Mouse (Mus musculus) retina, postnatal 1 day (tissue): Measurements from ENCODE around the gene Iars2.

Experiments
- DNase-seq: peaks from one replicate; pipeline ENCODE4 v3.0.0-alpha.2; 2012

The Iars2 gene

GRCm38 (mm10) chr1:185328721-185329610 is at the start of gene Iars2:
Gene Iars2 (minus strand): TSS chr1:185329396.
- peak; percentile 92 for DNase-seq

DNA sequence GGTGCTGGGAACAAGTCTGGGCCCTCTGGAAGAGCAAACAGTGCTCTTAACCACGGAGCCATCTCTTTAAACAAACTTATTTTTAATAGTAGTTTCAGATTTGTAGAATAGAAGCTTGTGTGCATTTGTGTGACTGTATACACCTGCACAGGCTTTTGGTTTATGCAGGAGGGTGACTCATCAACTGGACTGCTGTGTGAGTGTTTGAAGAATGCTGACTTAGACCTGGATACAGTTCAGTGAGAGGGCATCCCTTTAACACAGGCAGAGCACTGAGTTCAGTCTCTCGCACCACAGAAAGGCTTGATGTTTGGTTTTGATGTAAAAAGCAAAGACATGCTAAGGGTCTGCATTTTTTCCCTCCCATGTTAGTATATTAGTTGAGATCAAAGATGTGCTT is 48.2 kb upstream of the Iars2 start:
- no peak for DNase-seq

DNA sequence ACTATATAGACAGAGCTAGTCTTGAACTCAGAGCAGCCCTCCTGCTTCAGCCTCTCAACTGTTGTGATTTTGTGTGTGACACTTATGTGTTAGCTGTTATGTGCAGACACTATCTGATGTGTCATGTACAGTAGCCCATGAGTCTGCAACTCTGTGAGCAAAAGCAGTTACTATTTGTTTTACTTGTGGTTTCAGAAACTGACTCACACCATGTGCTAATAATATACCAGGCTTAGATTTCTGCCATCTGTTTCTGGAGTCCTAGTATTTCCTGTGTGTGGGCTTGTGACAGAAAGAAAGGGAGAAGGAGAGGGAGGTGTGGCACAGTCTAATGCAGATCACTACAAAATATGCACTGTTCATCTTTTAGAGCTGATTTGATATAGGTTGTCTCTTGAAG is 47.2 kb upstream of the Iars2 start:
- no peak for DNase-seq

- no peak for DNase-seq
Observed at GRCm38 (mm10) chr1:185369979-185370378, 40.8 kb upstream of the Iars2 start.

DNA sequence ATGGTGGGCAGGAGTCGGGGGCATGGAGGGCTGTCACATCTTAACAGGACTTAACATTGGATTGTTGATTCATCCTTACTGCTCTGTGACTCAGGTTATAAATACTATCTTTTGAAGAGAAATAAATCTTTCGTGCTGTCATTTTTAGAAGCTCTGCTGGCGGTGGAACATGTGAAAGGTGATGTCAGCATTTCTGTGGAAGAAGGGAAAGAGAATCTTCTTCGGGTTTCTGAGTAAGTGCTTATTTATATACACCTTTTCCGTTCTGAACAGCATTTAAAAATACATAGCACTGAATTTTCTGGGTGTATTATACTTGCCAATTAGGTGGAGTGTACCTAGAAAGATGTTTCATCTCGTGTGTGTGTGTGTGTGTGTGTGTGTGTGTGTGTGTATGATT is 38.2 kb upstream of the Iars2 start:
- DNase-seq = no peak

DNA sequence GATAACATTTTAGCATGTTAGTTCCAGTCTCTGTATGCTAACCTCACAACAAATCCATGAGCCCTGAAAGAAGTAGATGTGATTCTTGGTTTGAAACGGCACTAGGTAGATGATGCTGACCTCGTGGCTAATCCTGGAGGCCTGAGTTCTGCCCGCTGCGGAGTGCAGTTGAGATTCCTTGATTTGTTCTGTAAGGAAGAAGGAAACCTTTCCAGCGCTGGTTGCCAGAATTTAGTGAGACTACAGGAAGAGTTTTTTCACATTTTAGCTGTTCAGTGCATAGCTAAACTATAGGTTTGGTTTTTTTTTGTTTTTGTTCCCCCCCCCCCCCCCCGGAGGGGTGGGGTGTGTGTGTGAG is 35.0 kb upstream of the Iars2 start:
- no peak for DNase-seq

DNA sequence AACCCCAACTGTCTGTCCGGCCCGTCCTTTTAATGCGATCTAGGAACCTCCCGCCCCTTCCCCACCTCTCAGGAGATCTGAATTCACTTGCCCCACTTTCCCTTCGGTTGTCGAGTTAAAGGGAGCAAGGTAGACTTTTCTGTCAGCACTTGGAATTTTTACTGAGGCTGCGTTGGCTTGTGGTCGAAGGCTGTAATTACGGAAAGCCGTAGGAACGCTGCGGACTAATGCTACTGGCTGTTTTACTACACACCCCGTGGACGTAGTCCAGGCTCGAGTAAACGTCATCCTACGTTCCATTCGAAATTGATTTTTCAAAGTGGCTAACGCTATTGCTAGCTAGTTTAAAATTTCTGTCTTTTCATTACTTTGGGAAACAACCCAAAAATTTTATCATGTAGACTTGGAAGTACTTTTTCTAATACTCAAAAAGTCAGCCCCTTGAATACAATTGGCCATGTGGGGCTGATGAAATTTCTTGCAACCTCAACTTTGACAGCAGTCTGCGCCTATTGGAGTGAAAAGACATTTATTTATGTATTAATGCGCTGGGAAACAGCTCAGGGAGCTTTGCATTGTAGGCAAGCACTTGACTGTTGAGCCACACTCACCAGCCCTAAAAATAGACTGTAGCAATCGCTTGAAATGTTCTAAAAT is 34.5 kb upstream of the Iars2 start:
- DNase-seq = peak; percentile 72

DNA sequence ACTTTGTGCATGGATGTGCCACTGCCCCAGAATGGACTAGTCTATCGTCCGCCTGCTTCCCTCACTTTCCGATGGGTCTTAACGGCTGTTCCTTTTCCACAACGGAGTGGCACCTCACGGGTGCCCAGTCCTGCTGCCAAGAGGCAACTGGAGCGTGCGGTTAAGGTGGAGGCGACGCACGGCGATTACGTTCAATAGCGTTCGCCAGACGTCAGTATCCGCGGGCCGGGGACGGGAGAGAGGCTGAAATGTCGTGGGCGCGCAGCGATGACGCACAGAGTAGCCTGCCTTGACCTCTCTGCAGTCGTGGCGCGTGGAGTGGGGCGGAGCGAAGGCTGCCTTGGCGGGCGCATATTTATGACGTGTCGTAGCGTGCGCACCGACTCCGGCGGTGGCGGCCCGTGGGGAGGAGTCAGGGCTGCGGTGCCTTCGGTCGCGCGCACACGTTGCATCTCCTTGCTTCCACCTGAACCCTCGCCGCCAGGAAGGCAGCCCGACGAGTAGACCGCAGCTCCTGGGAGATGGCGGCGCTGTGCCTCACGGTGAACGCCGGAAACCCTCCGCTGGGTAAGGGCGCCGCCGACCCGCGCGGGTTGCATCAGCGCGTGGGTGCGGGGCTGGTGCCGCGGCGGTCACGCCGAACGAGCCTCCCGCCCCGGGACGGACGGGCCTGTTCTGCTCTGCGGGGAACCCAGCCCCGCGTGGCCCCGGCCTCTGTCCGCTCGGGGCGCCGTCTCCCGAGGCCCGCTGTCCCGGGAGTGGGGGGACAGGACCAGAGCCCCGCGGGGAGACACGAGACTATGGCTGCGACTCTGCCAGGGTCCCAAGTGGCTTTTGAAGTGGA is 33.7 kb upstream of the Iars2 start, which contains the start of gene Eprs:
Eprs (plus strand) TSS at position 368 of the 844 bp plus-strand sequence.
- DNase-seq = peak; percentile 99

GRCm38 (mm10) chr1:185358211-185358610 is 29.0 kb upstream of the Iars2 start:
- no peak for DNase-seq

DNA sequence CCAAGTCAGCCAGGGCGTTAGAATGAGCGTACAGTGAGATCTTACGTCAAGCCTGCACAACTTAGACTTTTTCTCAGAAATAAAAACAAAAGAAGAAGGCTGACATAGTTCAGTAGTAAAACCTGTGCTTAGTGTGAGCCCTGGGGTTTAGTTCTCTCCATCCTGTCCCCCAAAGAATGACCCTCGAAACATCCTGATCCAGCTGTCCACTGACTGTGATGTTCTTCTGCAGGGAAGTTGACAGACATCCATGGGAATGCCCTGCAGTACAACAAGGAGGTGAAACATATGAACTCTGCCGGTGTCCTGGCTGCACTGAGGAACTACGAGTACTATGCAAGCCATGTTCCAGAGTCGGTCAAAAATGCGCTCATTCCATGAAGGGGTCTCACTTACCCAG is 27.1 kb upstream of the Iars2 start:
- DNase-seq = no peak

DNA sequence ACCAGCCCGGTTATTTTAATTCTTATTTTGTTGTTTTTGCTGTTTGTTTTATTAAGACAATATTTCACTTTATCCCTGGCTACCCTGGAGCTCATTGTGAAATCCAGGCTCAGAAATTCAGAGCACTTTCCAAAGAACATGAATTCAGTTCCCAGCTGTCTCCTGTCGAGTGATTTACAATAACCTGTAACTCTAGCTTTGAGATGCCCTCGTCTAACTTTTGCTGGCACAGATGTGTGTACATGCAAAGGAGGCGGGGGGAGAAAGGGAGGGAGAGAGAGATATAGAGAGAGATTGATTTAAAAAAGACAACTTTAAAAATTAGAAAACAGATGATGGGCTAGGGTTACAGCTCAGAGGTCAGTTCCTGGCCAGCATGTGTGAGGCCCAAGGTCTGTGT is 25.5 kb upstream of the Iars2 start:
- DNase-seq = no peak

DNA sequence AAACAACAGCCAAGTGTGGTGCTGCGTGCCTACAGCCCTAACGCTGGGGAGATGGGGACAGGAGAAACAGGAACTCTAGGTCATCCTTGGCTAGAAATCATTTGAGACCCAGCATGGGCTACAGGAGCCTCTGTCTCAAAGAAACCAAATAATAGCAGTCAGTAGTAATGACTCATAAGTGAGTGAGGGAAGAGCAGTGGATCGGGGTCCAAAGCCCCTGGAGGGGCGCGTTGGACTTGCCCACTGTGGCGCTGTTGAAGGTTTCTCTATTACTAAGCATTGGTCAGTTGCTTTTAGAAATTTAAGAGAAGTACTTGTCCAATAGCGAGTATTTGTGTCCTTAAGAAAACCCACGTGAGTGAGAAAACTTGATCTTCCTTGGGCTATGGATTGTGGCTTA is 24.2 kb upstream of the Iars2 start:
- DNase-seq = no peak

DNA sequence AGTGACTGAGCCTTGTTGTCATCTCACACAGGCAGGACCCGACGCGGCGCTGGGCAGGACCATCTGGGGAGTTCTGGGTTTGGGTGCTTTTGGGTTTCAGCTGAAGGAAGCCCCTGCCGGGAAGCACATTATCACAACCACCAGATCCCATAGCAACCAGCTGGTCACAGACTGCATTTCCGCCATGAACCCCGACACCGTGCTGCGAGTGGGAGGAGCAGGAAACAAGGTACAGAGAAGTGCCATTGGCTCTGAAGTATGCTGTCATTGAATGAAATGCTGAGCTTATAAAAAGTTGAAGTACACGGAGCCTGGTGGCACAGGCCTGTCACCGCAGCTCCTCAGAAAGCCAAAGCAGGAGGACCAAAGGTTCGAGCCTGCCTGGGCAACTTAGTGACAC is 23.0 kb upstream of the Iars2 start:
- DNase-seq = no peak

- DNase-seq = no peak
Observed at GRCm38 (mm10) chr1:185350611-185351010, 21.4 kb upstream of the Iars2 start.

DNA sequence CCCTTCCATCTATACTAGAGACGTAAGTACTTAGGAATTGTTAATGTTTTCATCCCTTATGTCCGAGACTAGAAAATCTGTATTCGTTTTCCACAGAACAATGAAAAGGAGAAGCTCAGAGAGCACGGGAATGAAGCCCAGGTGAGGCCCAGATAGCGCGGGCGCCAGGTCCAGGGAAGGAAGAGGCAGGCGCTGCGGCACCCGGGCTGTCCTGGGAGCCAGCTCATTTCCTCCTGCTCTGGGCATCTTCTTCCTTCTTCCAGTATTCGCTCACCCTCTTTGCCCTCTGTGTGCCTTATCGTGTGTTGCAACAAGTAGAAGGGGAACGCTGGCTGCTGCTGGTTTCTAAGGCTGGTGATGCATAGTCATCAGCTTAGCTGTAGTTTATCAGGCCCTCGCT is 20.5 kb upstream of the Iars2 start:
- DNase-seq = no peak

- peak; percentile 16 for DNase-seq
Observed at GRCm38 (mm10) chr1:185346188-185346587, 17.0 kb upstream of the Iars2 start.

DNA sequence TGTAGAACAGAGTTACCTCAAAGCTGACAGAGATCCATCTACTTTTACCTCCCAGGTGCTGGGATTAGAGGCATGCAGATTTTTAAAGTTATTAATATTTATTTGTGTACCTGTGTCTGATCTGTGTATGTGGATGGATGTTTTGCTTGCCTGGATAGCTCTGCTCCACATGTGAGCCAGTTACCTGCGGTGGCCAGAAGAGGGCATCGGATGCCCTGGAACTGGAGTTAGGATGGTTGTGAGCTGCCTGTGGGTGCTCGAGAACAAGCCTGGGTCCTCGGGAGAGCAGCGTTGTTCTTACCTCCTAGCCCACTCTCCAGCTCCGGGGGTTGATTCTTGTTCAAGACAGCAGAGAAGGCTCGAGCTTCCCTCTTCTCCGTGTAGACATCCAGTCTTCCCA is 14.2 kb upstream of the Iars2 start:
- no peak for DNase-seq

GRCm38 (mm10) chr1:185342441-185342840 is 13.2 kb upstream of the Iars2 start:
- no peak for DNase-seq

DNA sequence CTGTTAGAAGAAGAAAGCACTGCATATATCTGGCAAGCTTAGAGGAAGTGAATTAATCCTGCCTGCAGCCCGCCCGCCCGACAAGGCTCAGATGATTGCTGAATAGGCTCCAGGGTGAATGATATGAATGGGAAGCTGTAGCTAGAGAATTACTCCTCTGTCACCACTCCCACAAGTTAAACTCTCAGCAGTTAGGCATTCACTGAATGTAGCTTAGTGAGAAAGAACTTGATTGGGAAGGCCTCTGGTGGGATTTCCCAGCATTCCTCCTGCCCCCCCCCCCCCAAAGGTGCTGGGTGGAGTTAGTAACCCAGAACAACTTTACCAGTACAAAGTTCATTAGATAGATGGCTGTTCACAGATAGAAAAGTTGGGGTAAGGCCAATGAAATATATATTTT is 7.3 kb upstream of the Iars2 start:
- DNase-seq = no peak

DNA sequence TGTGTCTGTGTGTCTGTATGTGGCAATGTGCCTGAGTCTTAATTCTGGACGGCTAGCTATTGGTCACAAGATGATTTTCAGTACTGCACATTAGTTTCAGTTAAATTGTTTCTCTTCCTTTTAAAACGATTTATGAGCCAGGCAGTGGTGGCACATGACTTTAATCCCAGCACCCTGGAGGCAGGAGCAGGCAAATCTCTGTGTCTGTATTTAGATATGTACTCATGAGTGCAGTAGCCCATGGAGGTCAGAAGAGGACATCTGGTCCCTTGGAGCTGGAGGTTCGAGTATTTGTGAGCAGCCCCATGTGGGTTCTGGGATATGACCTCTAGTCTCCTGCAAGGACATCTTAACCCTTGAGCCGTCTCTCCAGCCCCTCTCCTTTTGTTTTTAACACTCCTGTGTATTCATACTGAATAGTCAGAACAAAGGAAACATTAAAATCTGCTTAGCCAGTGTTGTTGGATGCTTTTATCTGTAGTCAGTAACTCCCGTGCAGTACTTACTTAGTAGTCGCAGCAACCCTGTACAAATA is 6.1 kb upstream of the Iars2 start:
- no peak for DNase-seq

DNA sequence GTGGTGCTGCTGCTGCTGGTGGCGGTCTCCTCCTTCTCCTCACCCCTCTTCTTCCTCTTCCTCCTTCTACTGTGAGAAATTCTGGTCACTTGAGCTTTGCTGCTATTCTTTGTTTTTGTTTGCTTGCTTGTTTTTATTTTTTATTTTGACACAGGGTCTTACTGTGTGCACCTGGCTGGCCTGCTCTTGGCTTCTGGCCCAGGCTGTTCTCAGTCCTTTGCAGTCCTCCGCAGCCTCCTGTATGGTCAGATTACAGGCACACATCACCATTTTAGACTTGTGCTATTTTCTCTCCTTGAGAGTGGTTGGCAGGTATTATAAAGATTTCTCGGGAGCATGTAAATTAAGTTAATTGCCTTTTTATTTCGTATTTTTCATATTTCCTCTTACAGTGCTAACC is 4.9 kb upstream of the Iars2 start:
- no peak for DNase-seq

DNA sequence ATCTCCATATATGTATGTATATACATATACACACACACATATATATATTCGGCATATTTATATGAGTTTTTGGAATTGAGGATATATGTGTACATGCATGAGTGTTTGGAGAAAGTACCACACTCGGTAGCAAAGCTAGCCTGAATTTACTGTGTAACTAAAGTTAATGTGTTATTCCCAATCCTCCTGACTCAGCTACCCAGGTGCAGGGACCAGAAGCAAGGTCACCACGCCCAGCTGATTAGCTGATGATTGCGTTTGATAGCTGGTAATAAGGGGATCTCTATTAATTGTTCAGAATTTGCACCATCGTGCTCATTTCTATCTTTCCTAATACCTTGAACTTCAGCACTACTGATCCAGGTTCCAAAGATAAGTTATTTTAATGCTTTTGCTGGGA is 4.5 kb upstream of the Iars2 start:
- DNase-seq = no peak

DNA sequence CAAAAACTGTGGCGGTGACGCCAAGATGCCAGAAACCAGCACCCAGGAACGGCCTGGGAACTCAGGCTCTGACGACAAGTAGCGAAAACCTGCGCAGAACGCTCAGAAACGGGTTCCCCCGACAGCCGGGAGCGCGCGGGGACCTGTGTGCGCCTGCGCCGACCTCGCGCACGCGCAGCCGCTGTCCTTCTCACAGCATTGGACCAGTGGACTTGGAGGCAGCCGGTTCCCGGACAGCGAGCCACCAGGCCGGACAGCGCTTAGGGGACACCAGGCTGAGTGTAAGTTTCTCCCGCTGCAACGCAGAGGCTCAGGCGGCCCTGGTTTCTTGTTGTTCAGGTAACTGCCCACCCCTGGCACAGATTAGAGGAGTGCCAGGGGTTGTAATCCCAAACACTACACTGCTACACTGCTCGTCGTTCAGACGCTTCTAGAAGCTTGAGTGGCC is 2.8 kb upstream of the Iars2 start, which contains the start of gene Bpnt1:
Bpnt1 (plus strand) TSS at position 167 of the 448 bp plus-strand sequence.
- peak; percentile 94 for DNase-seq
